Mouse (Mus musculus) left cerebral cortex, postnatal 14 days (tissue): ENCODE measurements around the gene Kif16b. TPM values are rescaled to one million over a fixed set of nuclear protein-coding genes. Genes with fewer than 3 reads are reported as not detected.

Experiments
- DNase-seq, 2 experiments: peaks; one replicate each; pipeline ENCODE4 v3.0.0; 2021 to 2022; ENCODE audit warnings: low spot score in 2 of 2, mixed read lengths in 1 of 2
- intact Hi-C: fragments of 180-260 bp; cut with DNase I; formaldehyde crosslinking; loops from one replicate; pipeline ENCODE4 v1.15.1; 2025
- long read RNA-seq, 2 experiments: library from polyadenylated mRNA; stranded (forward); transcript quantifications; one replicate each; pipeline ENCODE4 v2.0.0; 2021
- total RNA-seq, 2 experiments: library from RNA; stranded (reverse); gene quantifications; 2 replicates each; pipeline ENCODE4 v1.2.3; 2021

Kif16b gene
- 1 to 10 TPM; 8.7 to 9.7 TPM for total RNA-seq
- long read RNA-seq, experiment 1, full-length matches to known transcripts = 4 of 5 reads
- long read RNA-seq, experiment 1, partial matches to known transcripts = 0 of 5 reads
- long read RNA-seq, experiment 1, other reads (novel, unspliced or antisense) = 1 of 5 reads
- long read RNA-seq, experiment 2, full-length matches to known transcripts = 2 of 4 reads
- long read RNA-seq, experiment 2, partial matches to known transcripts = 2 of 4 reads
- long read RNA-seq, experiment 2, other reads (novel, unspliced or antisense) = 0 of 4 reads

DNA sequence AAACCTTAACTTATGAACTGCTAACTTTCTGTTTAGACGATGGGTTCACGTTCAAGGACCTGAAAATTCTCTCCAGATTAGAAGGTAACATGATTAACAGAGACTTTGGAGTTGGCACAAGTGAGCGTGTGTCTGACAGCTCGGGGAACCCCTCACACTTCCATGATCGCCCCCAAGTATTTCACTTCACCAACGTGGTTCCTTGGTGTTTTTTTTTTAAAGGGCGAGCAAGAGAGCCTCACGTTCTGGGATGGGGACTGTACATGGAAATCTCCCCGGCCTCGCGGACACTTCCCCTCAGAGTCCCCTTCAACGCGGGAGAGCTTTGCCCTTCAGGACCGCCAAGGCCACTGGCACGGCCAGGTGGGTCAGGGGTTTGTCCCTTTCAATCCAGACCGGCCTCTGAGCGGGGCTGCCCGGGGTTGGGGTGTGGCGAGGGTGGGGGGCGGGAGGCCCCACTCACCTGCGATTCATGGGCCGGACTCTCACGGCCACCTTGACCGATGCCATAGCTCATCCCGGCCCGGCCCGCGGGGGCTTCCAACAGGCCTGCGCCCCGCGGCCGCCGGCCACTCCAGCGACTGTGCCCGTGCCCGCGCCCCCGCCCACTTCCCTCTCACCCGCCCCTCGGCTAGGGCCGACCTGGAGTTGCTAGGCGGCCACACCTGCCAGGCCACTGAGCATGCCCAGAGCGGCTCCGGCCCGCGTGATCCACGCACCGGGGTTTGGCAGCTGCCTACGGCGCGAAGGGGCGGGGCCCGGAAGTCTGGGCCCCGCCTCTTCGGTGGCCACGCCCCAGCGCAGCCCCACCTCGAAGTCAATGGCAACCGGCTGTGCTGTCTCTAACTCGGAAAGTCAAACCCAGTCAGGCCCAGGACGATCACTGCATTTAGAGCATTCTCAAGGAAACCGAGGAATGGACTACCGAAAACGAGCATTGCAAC lies at the start of gene Kif16b:
TSS of gene Kif16b (minus strand) at position 670 of the 944 bp plus-strand sequence.
- DNase-seq = peak; percentile 84 to 92
- intact Hi-C loops = loop anchor here (5.0 kb wide), 2 partner anchors 66 to 161 kb away; partner anchors contain the start of gene Snrpb2

DNA sequence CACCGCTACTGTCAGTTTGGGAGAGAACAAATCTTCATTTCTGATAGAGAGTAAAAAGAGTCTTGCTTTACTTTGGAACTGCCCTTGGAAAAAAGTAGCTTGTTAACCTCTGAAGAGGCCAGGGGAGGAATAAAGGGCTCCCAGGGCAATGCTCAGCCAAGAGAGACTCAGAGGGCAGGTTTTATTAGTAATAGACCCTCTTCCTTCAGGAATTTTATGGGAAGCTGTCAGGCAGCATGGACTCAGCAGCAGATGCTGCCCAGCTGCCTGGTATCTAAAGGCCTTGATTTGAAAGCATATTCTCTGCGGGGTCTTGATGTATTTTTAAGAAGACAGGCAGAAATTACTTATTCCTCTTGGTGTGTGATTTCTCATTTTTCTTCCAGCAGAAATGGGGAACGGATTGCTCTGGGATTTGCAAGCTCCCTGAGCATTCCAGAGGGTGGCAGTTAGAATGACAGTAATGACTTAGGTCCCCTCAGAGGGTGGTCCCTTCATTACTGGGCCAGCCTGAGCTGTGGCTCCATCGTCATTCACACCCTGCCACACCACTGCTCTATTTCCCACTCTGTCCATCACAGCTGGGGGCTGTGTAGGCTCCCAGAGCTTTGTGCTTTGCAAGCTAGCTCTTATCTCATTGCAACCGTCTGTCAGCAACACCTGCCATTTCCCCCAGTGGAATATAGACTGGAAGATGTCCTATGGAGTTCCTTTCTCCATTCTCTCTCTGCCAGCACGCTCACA lies 39.7 kb upstream of the Kif16b start:
- intact Hi-C loops = no loop called here
- DNase-seq = no peak

DNA sequence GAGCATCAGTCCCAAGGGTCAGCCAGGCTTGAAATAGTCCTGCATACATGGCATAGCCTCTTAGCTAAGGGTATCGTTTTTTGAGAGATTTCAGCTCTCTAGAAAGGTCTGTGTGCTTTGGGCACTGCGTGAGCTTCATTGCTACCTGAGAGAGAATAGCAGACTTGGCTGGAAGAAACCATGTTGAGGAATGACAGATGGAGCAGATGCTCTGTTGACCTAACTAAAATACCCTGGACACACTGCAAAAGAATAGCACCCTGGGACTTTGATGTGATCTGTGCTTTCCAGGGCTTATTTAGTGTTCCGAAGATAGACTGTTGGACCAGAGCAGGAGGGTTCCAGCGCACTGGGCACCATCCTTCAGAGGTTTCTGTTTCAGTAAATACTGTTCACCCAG lies 29.1 kb upstream of the Kif16b start:
- intact Hi-C loops = no loop called here
- DNase-seq = no peak

DNA sequence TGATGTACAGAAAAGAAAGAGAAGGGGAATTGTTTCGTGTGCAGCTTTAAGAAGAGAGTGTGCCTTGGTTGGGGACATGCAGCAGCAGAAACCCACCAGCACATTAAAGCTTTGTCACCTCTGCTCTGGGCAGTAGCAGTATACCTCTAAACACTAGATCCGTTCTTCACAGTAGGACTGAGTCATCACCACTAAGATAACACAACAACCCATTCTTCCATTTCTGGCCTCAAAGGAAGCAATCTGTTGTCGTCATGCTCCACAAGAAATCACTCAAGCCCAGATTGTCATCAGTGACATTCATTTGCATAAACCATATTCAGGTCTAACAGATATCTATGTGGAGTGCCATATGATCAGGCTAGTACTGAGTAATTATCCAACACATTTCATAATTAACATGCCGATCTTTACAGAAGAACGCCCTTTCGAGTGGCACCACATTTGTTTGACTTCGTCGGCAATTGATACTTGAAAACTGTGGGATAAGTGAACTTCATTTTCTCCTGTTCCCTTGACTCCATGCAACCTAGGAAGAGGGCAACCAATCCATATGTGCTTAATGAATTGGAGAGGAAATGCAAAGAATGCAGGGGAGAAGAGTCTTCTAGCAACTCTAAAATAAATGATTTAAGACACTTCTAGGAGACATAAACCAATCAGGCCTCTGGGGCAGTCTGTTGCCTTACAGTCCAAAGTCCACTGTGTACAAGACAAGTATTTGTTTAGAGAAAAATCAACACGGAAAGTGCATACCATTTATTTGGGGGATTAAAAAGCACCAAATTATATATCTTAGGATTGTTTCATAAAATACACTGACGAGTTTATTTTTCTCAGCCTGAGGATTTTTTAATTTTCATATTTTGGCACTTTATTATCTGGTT lies 28.1 kb upstream of the Kif16b start:
- intact Hi-C loops = no loop called here
- DNase-seq = no peak

DNA sequence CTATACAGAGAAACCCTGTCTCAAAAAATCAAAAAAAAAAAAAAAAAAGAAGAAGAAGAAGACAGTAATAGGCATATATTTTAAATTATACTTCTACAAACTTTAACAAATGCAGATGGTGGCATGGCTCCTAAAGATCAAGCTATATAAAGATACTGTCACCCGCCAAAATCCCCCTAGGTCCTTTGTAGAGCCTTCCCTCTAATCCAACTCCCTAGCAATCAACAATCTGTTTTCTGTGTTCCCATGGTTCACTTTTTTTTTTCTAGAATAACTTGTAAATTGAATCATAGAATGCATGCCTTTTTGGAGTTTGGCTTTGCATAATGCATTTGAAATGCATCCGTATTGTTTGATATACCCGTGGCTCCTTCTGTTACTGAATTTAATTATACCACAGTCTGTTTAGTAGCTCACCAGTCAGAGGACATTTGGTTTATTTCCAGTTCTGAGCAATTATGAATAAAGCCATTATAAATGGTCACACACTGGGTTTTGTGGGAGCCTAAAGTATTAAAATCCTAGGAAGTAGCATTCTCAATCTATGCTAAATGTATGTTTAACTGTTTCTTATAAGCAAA lies 9.6 kb upstream of the Kif16b start:
- intact Hi-C loops = no loop called here
- DNase-seq = peak in 1 of 2 experiments; percentile 16

- intact Hi-C loops = no loop called here
- no peak for DNase-seq
Observed at GRCm38 (mm10) chr2:142909213-142909612, 7.9 kb upstream of the Kif16b start.

DNA sequence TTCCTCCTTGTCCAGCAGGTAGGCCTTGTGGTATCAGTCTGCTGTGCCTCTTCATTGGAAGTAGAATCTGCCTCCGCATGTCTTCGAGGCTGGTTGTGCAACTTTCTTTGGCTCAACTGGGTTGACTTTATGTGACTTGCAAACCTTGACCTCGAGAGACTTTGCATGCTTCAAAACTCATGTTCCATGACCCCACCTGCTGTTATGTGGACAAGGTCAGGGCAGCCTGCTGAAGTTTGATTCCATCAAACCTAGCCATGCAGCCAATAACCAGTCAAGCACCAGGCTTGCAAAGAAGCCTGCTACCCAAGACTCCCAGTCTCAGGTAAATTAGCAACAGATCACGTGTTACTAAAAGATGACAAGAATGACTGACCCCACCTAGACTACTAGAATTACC lies 5.7 kb upstream of the Kif16b start:
- intact Hi-C loops = no loop called here
- DNase-seq = no peak

- intact Hi-C loops = loop anchor here (5.0 kb wide), 2 partner anchors 64 to 159 kb away; partner anchors contain the start of gene Snrpb2
- DNase-seq = peak; percentile 93 to 94
Observed at GRCm38 (mm10) chr2:142902905-142903895, 1.9 kb upstream of the Kif16b start.

GRCm38 (mm10) chr2:142900120-142900861 lies 1.0 kb downstream of the Kif16b start:
- DNase-seq = no peak
- intact Hi-C loops = loop anchor here (5.0 kb wide), 2 partner anchors 67 to 162 kb away; partner anchors contain the start of gene Snrpb2

DNA sequence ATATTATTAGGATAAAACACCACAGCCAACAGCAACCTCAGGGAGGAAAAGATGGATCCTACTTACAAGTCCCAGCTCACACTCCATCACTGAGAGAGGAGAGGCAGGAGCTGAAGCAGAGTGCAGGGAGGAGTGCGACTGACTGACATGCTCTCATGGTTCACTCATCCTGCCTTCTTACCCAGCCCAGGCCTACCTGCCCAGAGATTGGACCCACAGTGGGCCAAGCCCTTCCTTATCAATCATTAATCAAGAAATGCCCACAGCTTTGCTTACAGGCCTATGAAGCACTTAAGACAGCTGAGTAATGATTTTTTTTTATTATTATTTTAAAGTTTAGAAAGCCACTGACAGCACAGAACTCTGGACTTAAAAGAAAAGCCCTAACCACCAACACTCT lies 7.6 kb downstream of the Kif16b start:
- no peak for DNase-seq
- intact Hi-C loops = no loop called here

DNA sequence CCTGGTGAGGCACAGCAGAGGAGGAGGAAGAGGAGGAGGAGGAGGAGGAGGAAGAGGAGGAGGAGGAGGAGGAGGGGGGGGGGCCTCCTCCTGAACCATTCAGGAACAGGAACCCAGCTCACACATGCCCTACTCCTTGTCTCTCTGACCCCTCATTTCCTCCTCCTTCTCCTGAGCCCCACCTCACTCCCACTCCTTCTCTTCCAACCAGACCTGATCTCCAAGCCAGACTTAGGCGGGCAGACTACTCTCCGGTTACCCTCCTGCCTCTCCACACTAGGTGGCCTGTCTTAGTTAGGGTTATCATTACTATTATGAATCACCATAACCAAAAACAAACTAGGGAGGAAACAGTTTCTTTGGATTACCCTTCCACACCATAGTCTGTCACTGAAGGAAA lies 10.0 kb downstream of the Kif16b start:
- no peak for DNase-seq
- intact Hi-C loops = no loop called here

- DNase-seq = no peak
- intact Hi-C loops = no loop called here
Observed at GRCm38 (mm10) chr2:142884456-142884855, 16.9 kb downstream of the Kif16b start.

DNA sequence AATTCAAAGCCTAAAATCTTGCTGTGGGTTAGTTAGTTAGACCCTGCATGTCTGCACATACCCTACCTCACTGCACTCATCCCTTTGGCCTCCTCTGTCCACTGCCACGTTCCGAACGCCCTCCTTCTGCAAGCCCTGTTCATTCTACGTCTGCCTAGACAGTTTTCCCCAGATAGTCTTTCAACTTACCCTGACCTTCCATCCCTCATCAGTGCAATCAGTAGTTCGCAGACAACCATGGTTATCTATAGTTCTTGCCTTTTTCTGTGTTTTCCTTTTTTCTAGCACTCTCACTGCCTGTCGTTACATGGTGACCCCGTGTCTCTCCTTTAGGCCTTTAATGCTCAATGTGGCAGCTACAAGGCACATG lies 17.7 kb downstream of the Kif16b start:
- intact Hi-C loops = no loop called here
- no peak for DNase-seq

- peak in 1 of 2 experiments; percentile 40 for DNase-seq
- intact Hi-C loops = no loop called here
Observed at GRCm38 (mm10) chr2:142882871-142883624, 18.3 kb downstream of the Kif16b start.

DNA sequence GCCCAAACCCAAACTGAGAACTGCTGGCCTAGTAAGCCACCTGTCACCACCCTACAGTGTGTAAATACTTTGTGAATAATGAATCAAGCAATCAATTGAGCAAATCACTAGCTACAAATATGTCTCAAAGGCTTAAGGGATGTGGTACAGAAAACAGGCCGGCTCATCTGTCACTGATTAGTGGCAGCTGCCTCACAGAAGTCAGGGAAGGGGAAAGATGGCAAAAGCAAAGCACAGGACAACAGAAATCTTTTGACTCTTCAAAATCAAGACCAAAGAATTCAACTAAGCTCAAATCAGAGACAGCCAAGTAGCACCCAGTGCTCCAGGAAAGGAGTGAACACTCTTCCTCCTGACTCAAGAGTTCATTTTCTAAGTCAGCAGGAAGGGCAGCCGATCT lies 18.9 kb downstream of the Kif16b start:
- intact Hi-C loops = no loop called here
- no peak for DNase-seq

DNA sequence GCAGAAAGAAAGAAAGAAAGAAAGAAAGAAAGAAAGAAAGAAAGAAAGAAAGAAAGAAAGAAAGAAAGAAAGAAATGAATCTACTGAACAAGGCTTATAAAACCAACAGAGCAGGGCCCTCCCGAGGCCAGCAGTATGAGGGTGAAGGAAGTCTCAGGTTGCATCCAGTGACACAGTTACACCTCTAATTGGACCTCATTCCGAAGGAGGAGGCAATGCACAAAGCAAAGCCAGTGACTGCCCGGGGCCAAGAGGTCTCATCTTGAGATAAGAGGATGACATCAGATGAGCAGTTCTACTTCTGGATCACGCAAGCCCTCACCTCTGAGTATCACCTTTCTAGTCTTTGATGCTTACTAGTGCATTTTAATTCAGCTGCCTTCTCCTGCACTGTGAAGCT lies 20.2 kb downstream of the Kif16b start:
- DNase-seq = no peak
- intact Hi-C loops = no loop called here
